Mouse (Mus musculus) E14TG2a.4 (cell line): ENCODE measurements at regions not wholly inside any gene's neighbourhood (a gene's known extent, or its start where the extent isn't known, plus 50 kb on each side); places are given as distances from the start of the nearest gene placed in this dataset.

Source experiments
- CTCF ChIP-seq: conservative IDR thresholded peaks from 2 replicates; pipeline ENCODE4 v1.5.1; 2014; ENCODE audit warnings: low read length
- NANOG ChIP-seq: IDR thresholded peaks from 2 replicates; pipeline ENCODE4 v1.6.1; 2014; ENCODE audit warnings: borderline replicate concordance, low read length, mixed read lengths

- TF ChIP-seq CTCF, result no peak
- TF ChIP-seq NANOG, result no peak
Observed at GRCm38 (mm10) chr13:47585158-47585557, 462.7 kb downstream of the Rnf144b start.
